Mouse (Mus musculus): ENCODE results near the gene Ccl27a.
"Not testable (repeated sequence)": the region's sequence is repeated elsewhere in the genome, so short reads cannot be mapped to it uniquely, and the experiment has no call there.

Gene Ccl27a

GRCm38 (mm10) chr4:41774002-41774401, at the start of gene Ccl27a:
Gene Ccl27a (minus strand): TSS chr4:41774247.
- not testable (repeated sequence) for DNase-seq (ENCODE audit: low read depth, low spot score)

DNA sequence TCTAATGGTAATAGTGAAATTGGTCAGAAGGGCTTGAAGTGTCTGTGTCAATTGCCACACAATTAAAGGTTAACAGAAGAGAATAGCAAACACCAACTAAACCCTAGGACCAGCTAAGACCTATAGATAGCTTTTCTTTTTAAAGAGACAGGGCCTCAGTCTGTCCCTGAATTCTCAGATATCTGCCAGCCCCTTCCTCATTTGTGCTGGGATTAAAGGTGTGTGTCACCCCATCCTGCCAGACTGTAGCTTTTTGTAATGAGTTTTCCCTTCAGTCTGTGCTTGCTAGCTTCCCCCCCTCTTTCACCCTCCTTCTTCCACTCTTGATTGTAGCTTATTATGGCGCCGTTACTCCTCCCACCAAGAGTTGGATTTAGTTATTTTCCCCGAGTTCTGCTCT, 9.2 kb upstream of the Ccl27a start:
- not testable (repeated sequence) for DNase-seq (ENCODE audit: low read depth, low spot score)

DNA sequence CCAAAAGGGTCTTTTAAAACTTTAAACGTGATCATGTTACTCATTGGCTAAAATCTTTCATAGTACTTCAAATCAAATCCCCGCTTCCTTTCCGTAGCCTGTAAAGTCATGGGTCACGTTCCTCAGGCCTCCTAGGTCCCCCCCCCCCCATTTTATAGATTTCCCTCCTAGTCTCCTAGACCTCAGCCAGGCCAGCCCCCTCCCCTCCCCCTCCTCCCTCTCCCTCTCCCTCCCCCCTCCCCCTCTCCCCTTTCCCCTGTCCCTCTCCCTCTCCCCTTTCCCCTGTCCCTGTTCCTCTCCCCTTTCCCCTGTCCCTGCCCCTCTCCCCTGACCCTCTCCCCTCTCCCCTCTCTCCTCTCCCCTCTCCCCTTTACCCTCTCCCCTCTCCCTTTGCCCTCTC, 8.7 kb upstream of the Ccl27a start:
- not testable (repeated sequence) for DNase-seq (ENCODE audit: low read depth, low spot score)

- not testable (repeated sequence) for DNase-seq (ENCODE audit: low read depth, low spot score)
Observed at GRCm38 (mm10) chr4:41781748-41782485, 7.9 kb upstream of the Ccl27a start.

- DNase-seq (ENCODE audit: low read depth, low spot score): not testable (repeated sequence)
Observed at GRCm38 (mm10) chr4:41781271-41781670, 7.2 kb upstream of the Ccl27a start.

GRCm38 (mm10) chr4:41775840-41776239, 1.8 kb upstream of the Ccl27a start:
- not testable (repeated sequence) for DNase-seq (ENCODE audit: low read depth, low spot score)

DNA sequence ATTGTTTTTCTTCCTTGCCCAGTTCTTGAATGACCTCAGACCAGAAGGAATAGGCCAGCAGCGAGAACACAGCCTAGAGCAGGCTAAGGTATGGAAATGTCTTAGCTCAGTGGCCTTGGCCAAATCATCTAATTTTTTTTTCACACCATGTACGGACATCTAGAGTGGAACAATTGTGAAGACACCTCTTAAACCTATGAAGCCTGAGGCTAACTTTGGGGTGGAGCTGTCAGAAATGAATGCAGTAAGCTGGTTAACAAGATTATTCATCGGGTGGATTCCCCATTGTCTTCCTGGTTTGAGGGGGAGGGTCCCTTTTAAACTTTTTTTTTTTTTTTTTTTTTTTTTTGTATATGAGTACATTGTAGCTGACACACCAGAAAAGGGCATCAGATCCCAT, 459 bp upstream of the Ccl27a start:
- not testable (repeated sequence) for DNase-seq (ENCODE audit: low read depth, low spot score)

- not testable (repeated sequence) for DNase-seq (ENCODE audit: low read depth, low spot score)
Observed at GRCm38 (mm10) chr4:41773502-41773901, 545 bp downstream of the Ccl27a start.

- DNase-seq (ENCODE audit: low read depth, low spot score): not testable (repeated sequence)
Observed at GRCm38 (mm10) chr4:41772946-41773345, 1.1 kb downstream of the Ccl27a start.

DNA sequence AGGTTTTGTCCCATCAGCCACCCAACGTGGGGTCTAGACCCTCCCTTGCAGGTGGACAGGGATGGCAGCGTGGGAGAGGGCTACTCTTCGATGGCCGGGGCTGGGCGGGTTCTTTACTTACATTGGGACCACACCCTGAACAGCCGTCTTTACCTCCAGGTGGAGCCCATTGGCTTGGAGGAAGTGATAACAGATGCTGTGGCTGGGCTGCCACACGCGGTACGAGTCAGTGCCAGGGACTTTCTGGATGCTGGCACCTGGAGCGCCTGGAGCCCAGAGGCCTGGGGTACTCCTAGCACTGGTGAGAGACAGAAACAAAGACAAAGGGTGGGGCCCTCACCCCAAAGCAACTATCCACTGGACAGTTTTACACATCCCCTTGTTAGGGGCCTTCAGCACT, 6.7 kb downstream of the Ccl27a start:
- not testable (repeated sequence) for DNase-seq (ENCODE audit: low read depth, low spot score)

- DNase-seq (ENCODE audit: low read depth, low spot score): not testable (repeated sequence)
Observed at GRCm38 (mm10) chr4:41763176-41763575, 10.9 kb downstream of the Ccl27a start.

GRCm38 (mm10) chr4:41762688-41763114, 11.3 kb downstream of the Ccl27a start:
- not testable (repeated sequence) for DNase-seq (ENCODE audit: low read depth, low spot score)

DNA sequence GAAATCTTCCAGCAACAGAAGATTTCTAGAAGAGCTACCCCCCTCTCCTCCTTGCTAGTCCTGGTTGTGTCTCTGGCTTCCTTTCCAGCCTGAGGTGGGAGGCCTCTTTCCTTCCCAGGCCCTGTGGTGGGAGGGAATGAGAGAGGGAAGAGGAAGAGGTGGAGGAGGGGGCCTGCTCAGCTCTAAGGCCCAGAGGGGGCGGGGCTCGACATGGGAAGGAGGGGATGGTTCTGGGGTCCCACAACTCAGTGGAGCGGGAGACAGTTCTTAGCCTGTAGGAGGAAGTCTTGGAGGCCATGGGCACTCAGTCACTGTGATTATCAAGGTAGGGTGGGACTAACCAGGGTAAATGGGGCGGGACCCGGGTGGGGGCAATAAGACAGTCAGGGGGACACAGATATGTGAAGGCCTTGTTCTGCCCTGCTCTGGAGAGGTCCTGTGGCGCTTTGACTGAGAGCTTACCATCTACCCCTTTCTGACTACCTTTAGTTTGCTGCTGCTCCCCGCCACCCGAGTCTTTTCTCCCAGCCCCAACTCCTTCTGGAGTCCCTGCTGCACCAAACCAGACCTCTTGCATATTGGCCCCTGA, 11.9 kb downstream of the Ccl27a start:
- no peak for DNase-seq (ENCODE audit: low read depth, low spot score)

GRCm38 (mm10) chr4:41761680-41762079, 12.4 kb downstream of the Ccl27a start:
- no peak for DNase-seq (ENCODE audit: low read depth, low spot score)

GRCm38 (mm10) chr4:41760911-41761310, 13.1 kb downstream of the Ccl27a start:
- no peak for DNase-seq (ENCODE audit: low read depth, low spot score)

- DNase-seq (ENCODE audit: low read depth, low spot score): no peak
Observed at GRCm38 (mm10) chr4:41760288-41760721, 13.7 kb downstream of the Ccl27a start.

DNA sequence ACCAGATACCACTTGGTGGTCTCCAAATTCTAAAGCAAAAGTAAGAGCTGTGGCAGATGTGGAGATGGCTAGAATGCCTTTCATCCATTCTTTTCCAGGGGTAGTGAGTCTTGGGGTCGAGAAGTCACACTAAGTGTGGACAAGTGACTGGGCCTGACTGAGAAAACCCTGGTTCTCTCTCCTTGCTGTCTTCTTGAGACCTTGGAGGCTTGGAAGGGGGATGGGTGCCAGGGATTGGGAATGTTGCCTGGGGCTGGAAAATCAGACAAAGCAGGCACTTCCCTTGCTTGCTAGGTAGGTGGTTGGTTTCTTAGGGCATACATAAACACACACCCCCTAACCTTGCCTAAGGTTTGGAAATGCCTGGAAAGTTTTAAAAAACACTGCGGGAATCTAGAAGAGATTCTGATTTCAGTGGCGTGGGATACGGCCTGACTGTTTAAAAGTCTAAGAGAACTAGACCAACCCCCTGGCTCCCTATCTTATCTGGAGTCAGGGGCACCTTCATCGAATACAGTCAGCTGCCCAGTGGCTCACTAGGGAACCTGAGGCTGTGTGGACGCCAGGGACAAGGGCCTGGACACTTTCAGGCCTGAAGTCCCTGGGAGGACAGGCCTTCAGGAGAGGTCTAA, 14.3 kb downstream of the Ccl27a start:
- no peak for DNase-seq (ENCODE audit: low read depth, low spot score)

GRCm38 (mm10) chr4:41759206-41759605, 14.8 kb downstream of the Ccl27a start:
- DNase-seq (ENCODE audit: low read depth, low spot score): no peak

DNA sequence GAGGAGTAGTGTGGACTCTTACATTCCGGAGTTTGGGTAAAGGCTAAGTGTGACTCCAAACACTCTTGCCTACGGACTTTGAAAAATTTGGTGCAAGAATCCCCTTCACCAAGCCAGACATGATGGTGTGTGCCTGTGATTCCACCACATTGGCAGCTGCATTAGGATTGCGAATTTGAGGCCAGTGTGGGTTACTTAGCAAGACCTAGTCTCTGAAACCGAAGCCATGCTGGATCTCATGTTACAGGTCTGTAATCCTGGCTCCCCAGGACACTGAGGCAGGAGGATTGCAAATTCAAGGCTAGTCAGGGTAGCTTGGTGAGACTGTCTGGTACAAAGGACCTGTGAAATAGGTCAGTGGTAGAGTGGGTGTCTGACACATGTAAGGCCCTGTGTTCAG, 15.3 kb downstream of the Ccl27a start:
- no peak for DNase-seq (ENCODE audit: low read depth, low spot score)

GRCm38 (mm10) chr4:41758021-41758420, 16.0 kb downstream of the Ccl27a start:
- no peak for DNase-seq (ENCODE audit: low read depth, low spot score)

DNA sequence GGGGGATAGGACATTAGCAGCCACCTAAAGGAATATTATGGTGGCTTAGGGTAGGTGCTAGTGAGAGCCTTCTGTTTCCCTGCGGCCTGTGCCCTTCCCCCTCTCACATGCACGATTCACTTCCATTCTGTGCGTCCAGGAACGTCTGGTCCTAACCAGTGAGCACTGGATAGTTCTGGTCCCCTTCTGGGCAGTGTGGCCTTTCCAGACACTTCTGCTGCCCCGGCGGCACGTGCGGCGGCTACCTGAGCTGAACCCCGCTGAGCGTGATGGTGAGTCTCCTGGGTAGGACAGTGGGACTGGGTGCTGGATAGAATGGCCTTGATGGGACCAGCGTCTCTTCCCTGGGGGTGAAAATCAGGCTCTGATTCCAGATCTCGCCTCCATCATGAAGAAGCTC, 16.7 kb downstream of the Ccl27a start:
- no peak for DNase-seq (ENCODE audit: low read depth, low spot score)

DNA sequence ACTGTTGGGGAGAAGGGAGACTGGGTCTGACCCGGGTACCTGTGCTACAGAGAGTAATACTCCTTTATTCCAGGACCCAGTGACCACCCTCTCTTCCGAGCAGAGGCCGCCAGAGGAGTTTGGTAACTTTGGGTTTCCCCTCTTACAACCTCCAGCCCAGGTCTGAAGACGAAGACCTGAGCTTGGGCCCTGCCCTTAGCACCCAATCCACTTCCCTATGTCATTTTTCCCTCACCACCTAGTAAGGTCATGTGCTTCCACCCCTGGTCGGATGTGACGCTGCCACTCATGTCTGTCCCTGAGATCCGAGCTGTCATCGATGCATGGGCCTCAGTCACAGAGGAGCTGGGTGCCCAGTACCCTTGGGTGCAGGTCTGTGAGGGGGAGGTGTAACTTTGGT, 17.6 kb downstream of the Ccl27a start:
- DNase-seq (ENCODE audit: low read depth, low spot score): no peak
